22 mouse cellular contexts compared by ENCODE assay signal in genomic region chr3:159373177-159373576, GRCm38 (mm10).
DNase-seq lines count a peak whose midpoint lies in the region; ATAC-seq and TF ChIP-seq lines count a peak whose summit lies in the region.
"Had no signal": no experiment of that assay in that cellular context is flagged by ENCODE, and none has a peak within 500 bp of the region (broad histone marks: within the 10 kb centered on the region; RNA-seq: fewer than 3 reads in every experiment).

No protein-coding gene starts in this region.

- ATAC-seq in heart, postnatal 0 days (ENCODE audit: insufficient read depth, low read depth) = peak; percentile 53
- 0 out of 2 replicates have a peak, but pooled peaks have one; percentile 26 for ATAC-seq in intestine, embryonic 16.5 days
- ATAC-seq in intestine, embryonic 15.5 days = no peak; the same call in 1 of the 2 replicates
- ATAC-seq: liver, embryonic 12.5 days; liver, postnatal 0 days had no signal

- no peak for TF ChIP-seq POLR2A in heart, adult 2 months (IDR thresholded peaks at IDR 0.05; ENCODE audit: insufficient read depth, low read depth, low read length)
- TF ChIP-seq POLR2A in brain, embryonic 14.5 days (IDR thresholded peaks at IDR 0.05; ENCODE audit: borderline replicate concordance, extremely low read depth, insufficient read depth, insufficient read length, poor library complexity, severe bottlenecking) = no peak

- intact Hi-C loops in heart, adult 2 months (cut with DNase I) = no loop called here

- H3K9me3 ChIP-seq in heart, postnatal 0 days (replicated peaks; ENCODE audit: control insufficient read depth, low read length) = no peaks in the 10 kb centered on the region
- no peaks in the 10 kb centered on the region for H3K9me3 ChIP-seq in intestine, embryonic 16.5 days (ENCODE audit: control insufficient read depth, low read length)
- no peaks in the 10 kb centered on the region for H3K9me3 ChIP-seq in intestine, embryonic 15.5 days
- H3K9me3 ChIP-seq: limb, embryonic 13.5 days; liver, embryonic 12.5 days; midbrain, embryonic 12.5 days; neural tube, embryonic 13.5 days had no signal

- H3K79me2 ChIP-seq in heart, adult 2 months (replicated peaks; ENCODE audit: control insufficient read depth, insufficient read depth, low read length) = no peaks in the 10 kb centered on the region

- no peak overlapping the region for H3K4me3 ChIP-seq in heart, postnatal 0 days (ENCODE audit: low read depth, low read length)
- no peak overlapping the region for H3K4me3 ChIP-seq in heart, adult 2 months
- no peak overlapping the region for H3K4me3 ChIP-seq in intestine, embryonic 16.5 days (ENCODE audit: low read length)
- H3K4me3 ChIP-seq in intestine, embryonic 15.5 days (replicated peaks) = no peak overlapping the region
- H3K4me3 ChIP-seq: erythroblast, embryonic 14.5 days; layer of hippocampus, adult 2 months; left cerebral cortex, adult 2 months; limb, embryonic 13.5 days; liver, embryonic 12.5 days; midbrain, embryonic 12.5 days; neural tube, embryonic 13.5 days had no signal

- H3K4me2 ChIP-seq in heart, postnatal 0 days (ENCODE audit: low read depth, low read length) = no peak overlapping the region
- H3K4me2 ChIP-seq in intestine, embryonic 16.5 days (ENCODE audit: low read depth, low read length) = no peak overlapping the region
- H3K4me2 ChIP-seq in intestine, embryonic 15.5 days (replicated peaks) = no peak overlapping the region
- H3K4me2 ChIP-seq: limb, embryonic 13.5 days; liver, embryonic 12.5 days; midbrain, embryonic 12.5 days; neural tube, embryonic 13.5 days had no signal

- H3K9ac ChIP-seq in heart, postnatal 0 days (replicated peaks; ENCODE audit: low read depth, low read length) = no peak overlapping the region
- H3K9ac ChIP-seq in heart, adult 2 months (ENCODE audit: low read depth, low read length) = no peak overlapping the region
- no peak overlapping the region for H3K9ac ChIP-seq in intestine, embryonic 16.5 days (ENCODE audit: low read depth, low read length)
- H3K9ac ChIP-seq in intestine, embryonic 15.5 days = no peak overlapping the region
- H3K9ac ChIP-seq: limb, embryonic 13.5 days; liver, embryonic 12.5 days; liver, postnatal 0 days; midbrain, embryonic 12.5 days; neural tube, embryonic 13.5 days had no signal

- no peaks in the 10 kb centered on the region for H3K27me3 ChIP-seq in heart, postnatal 0 days (ENCODE audit: control insufficient read depth, insufficient read depth, low read length)
- no peaks in the 10 kb centered on the region for H3K27me3 ChIP-seq in heart, adult 2 months (ENCODE audit: control insufficient read depth, insufficient read depth, low read length)
- no peaks in the 10 kb centered on the region for H3K27me3 ChIP-seq in intestine, embryonic 16.5 days (replicated peaks; ENCODE audit: control insufficient read depth, insufficient read depth, low read length)
- H3K27me3 ChIP-seq in intestine, embryonic 15.5 days (replicated peaks) = no peaks in the 10 kb centered on the region
- H3K27me3 ChIP-seq: limb, embryonic 13.5 days; liver, embryonic 12.5 days; midbrain, embryonic 12.5 days; neural tube, embryonic 13.5 days had no signal

- peak; percentile 8 for DNase-seq in adrenal gland, postnatal 10 days
- DNase-seq in adrenal gland, adult 18-20 months (ENCODE audit: low spot score in 2 of 2) = no peak
- peak; percentile 42 for DNase-seq in heart, postnatal 0 days (ENCODE audit: low spot score)
- DNase-seq in heart, adult 2 months = no peak
- peak; percentile 21 for DNase-seq in brain, embryonic 14.5 days (ENCODE audit: low read depth)
- DNase-seq: adrenal gland, postnatal 14 days; cerebellum, adult 18-20 months; cerebellum, postnatal 10 days; gastrocnemius, postnatal 10 days; kidney, adult 2 months; kidney, postnatal 36 days; liver, postnatal 0 days; lung, postnatal 36 days had no signal

- no peaks in the 10 kb centered on the region for H3K4me1 ChIP-seq in heart, postnatal 0 days (ENCODE audit: control insufficient read depth, insufficient read depth)
- H3K4me1 ChIP-seq in heart, adult 2 months (ENCODE audit: control insufficient read depth, insufficient read depth, low read length) = no peaks in the 10 kb centered on the region
- H3K4me1 ChIP-seq in intestine, embryonic 16.5 days (ENCODE audit: control insufficient read depth, insufficient read depth, low read length) = no peaks in the 10 kb centered on the region
- no peaks in the 10 kb centered on the region for H3K4me1 ChIP-seq in intestine, embryonic 15.5 days (replicated peaks)
- H3K4me1 ChIP-seq: limb, embryonic 13.5 days; liver, embryonic 12.5 days; midbrain, embryonic 12.5 days; neural tube, embryonic 13.5 days had no signal

- TF ChIP-seq CTCF in heart, postnatal 0 days (IDR thresholded peaks at IDR 0.05; ENCODE audit: low read depth) = no peak
- no peak for TF ChIP-seq CTCF in heart, adult 2 months (IDR thresholded peaks at IDR 0.05)
- TF ChIP-seq CTCF in brain, embryonic 14.5 days (IDR thresholded peaks at IDR 0.05; ENCODE audit: borderline replicate concordance, extremely low read depth, insufficient read depth, insufficient read length) = no peak

- no peak overlapping the region for H3K27ac ChIP-seq in heart, postnatal 0 days (ENCODE audit: low read depth)
- H3K27ac ChIP-seq in heart, adult 2 months = no peak overlapping the region
- no peak overlapping the region for H3K27ac ChIP-seq in intestine, embryonic 16.5 days (ENCODE audit: low read length)
- no peak overlapping the region for H3K27ac ChIP-seq in intestine, embryonic 15.5 days
- H3K27ac ChIP-seq: layer of hippocampus, adult 2 months; left cerebral cortex, adult 2 months; limb, embryonic 13.5 days; liver, embryonic 12.5 days; midbrain, embryonic 12.5 days; neural tube, embryonic 13.5 days had no signal

- no peaks in the 10 kb centered on the region for H3K36me3 ChIP-seq in heart, postnatal 0 days (replicated peaks; ENCODE audit: control insufficient read depth, insufficient read depth, low read length)
- H3K36me3 ChIP-seq in heart, adult 2 months (ENCODE audit: control insufficient read depth, insufficient read depth, low read length) = no peaks in the 10 kb centered on the region
- no peaks in the 10 kb centered on the region for H3K36me3 ChIP-seq in intestine, embryonic 16.5 days (ENCODE audit: control insufficient read depth, insufficient read depth, low read length)
- no peaks in the 10 kb centered on the region for H3K36me3 ChIP-seq in intestine, embryonic 15.5 days
- H3K36me3 ChIP-seq: limb, embryonic 13.5 days; liver, embryonic 12.5 days; midbrain, embryonic 12.5 days; neural tube, embryonic 13.5 days had no signal

- no peak for TF ChIP-seq EP300 in heart, postnatal 0 days (IDR thresholded peaks at IDR 0.05; ENCODE audit: low read depth)
- TF ChIP-seq EP300 in heart, adult 2 months (IDR thresholded peaks at IDR 0.05; ENCODE audit: insufficient read depth, low read depth, low read length) = no peak

Comparison
In these comparisons a context has a peak if more than half of its experiments do, and no peak if none do; other contexts are left out.
1. DNase-seq: peak in adrenal gland, postnatal 10 days (single experiment), heart, postnatal 0 days (single experiment) and brain, embryonic 14.5 days (single experiment); none in adrenal gland, adult 18-20 months (0 of 2) and heart, adult 2 months (0 of 2).